Mouse (Mus musculus): Measurements from ENCODE around the gene Adar.

- TF ChIP-seq GATA1 (IDR thresholded peaks at IDR 0.05; ENCODE audit: borderline replicate concordance, low read length) (no peak), FLI1 (IDR thresholded peaks at IDR 0.05; ENCODE audit: low read length) (no peak)
These were observed 10.8 kb upstream of the Adar start for GRCm38 (mm10) chr3:89704064-89704463.

All from megakaryocyte, embryonic 14.5 days (primary cell).